Mouse (Mus musculus): ENCODE data around the gene Vamp1.

DNA sequence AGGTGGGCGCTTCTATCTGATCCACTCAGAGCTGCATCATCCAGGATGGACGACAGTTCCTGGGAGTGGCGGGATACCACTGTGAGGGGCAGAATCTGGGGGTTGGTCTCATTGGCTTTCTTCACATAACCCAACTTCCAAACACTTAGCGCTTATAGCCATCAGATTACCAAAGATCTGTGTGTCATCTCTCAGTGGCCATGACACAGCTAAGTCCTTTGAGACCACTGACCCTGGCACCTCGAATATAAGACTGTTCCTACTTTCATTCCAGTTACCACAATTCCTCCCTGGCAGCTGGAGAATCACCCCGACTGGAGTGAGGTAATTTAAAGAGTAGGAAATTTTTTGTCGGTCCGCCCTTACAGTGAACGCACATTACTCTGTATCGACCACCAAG lies 29.1 kb upstream of the Vamp1 start:
- TF ChIP-seq USF1 (IDR thresholded peaks at IDR 0.05; ENCODE audit: low read depth): no peak
- TF ChIP-seq CTCF (IDR thresholded peaks at IDR 0.05; ENCODE audit: control insufficient read depth, insufficient read depth, insufficient read length): no peak
- no peak for TF ChIP-seq CEBPB (IDR thresholded peaks at IDR 0.05; ENCODE audit: low read depth)
